Mouse (Mus musculus): ENCODE measurements around the gene Synpr. TPM values are rescaled to one million over a fixed set of nuclear protein-coding genes. Genes with fewer than 3 reads are reported as not detected.

Synpr gene
- total RNA-seq, 2 experiments from 2014 or later = not detected

GRCm38 (mm10) chr14:13355569-13356362 lies 71.2 kb downstream of the Synpr start:
- DNase-seq = peak; percentile 53

GRCm38 (mm10) chr14:13357101-13357667 lies 72.6 kb downstream of the Synpr start:
- DNase-seq = no peak

GRCm38 (mm10) chr14:13358037-13358436 lies 73.5 kb downstream of the Synpr start:
- no peak for DNase-seq

- no peak for DNase-seq
These were observed 76.6 kb downstream of the Synpr start for GRCm38 (mm10) chr14:13361184-13361583.

- DNase-seq = no peak
These were observed 77.1 kb downstream of the Synpr start for GRCm38 (mm10) chr14:13361642-13362041.

GRCm38 (mm10) chr14:13368309-13368708 lies 83.7 kb downstream of the Synpr start:
- DNase-seq = no peak

- no peak for DNase-seq
These were observed 104.5 kb downstream of the Synpr start for GRCm38 (mm10) chr14:13389081-13389480.

GRCm38 (mm10) chr14:13389954-13390353 lies 105.4 kb downstream of the Synpr start:
- no peak for DNase-seq

GRCm38 (mm10) chr14:13399226-13400020 lies 114.8 kb downstream of the Synpr start:
- DNase-seq = no peak

GRCm38 (mm10) chr14:13411636-13412035 lies 127.1 kb downstream of the Synpr start:
- no peak for DNase-seq

- DNase-seq = no peak
These were observed 156.1 kb downstream of the Synpr start for GRCm38 (mm10) chr14:13440723-13441122.

- no peak for DNase-seq
These were observed 160.3 kb downstream of the Synpr start for GRCm38 (mm10) chr14:13444908-13445307.

GRCm38 (mm10) chr14:13453461-13454204 lies 169.1 kb downstream of the Synpr start:
- no peak for DNase-seq

GRCm38 (mm10) chr14:13454991-13455390 lies 170.4 kb downstream of the Synpr start:
- no peak for DNase-seq

GRCm38 (mm10) chr14:13459333-13459732 lies 174.8 kb downstream of the Synpr start:
- DNase-seq = no peak

- no peak for DNase-seq
These were observed 184.6 kb downstream of the Synpr start for GRCm38 (mm10) chr14:13469211-13469610.

GRCm38 (mm10) chr14:13477821-13478220 lies 193.2 kb downstream of the Synpr start:
- no peak for DNase-seq

GRCm38 (mm10) chr14:13505355-13505754 lies 220.8 kb downstream of the Synpr start:
- no peak for DNase-seq

- no peak for DNase-seq
These were observed 234.1 kb downstream of the Synpr start for GRCm38 (mm10) chr14:13518608-13519139.

GRCm38 (mm10) chr14:13519239-13520011 lies 234.8 kb downstream of the Synpr start:
- no peak for DNase-seq

GRCm38 (mm10) chr14:13547746-13548145 lies 263.2 kb downstream of the Synpr start:
- DNase-seq = no peak
